Mouse (Mus musculus): ENCODE results near the gene Dao.

- TF ChIP-seq CTCF (IDR thresholded peaks at IDR 0.05; ENCODE audit: low read depth) = no peak
- no peak for TF ChIP-seq EP300 (IDR thresholded peaks at IDR 0.05; ENCODE audit: low read depth)
Observed at GRCm38 (mm10) chr5:114063958-114064357, 60.5 kb downstream of the Dao start.

All from heart, postnatal 0 days (tissue).